Mouse (Mus musculus) ES-E14 (cell line): ENCODE measurements around the gene Cdh18. TPM values are rescaled to one million over a fixed set of nuclear protein-coding genes. Genes with fewer than 3 reads are reported as not detected.

Experiments used
- DNase-seq: peaks from one replicate; pipeline ENCODE4 v3.0.0-alpha.2; 2013; ENCODE audit warnings: low read depth, low spot score
- H3K27ac ChIP-seq: 2 replicates; pipeline ENCODE4 v1.5.1; 2012; ENCODE audit warnings: low read depth, mild to moderate bottlenecking, low read length, moderate library complexity, mixed read lengths; ENCODE audit not compliant: poor library complexity, insufficient read depth, severe bottlenecking
- H3K36me3 ChIP-seq: 2 replicates; pipeline ENCODE4 v1.6.1; 2012; ENCODE audit warnings: mild to moderate bottlenecking, low read length, moderate library complexity, mixed read lengths; ENCODE audit not compliant: control insufficient read depth, poor library complexity, insufficient read depth, severe bottlenecking
- H3K4me1 ChIP-seq, 2 experiments: fragments of 150-350 bp in 1 of 2; sonication (generic) in 1 of 2; 2 replicates each; pipeline ENCODE4 v1.6.1; 2012; ENCODE audit warnings: low read length in 2 of 2, mild to moderate bottlenecking in 1 of 2, mixed read lengths in 1 of 2; ENCODE audit not compliant: control insufficient read depth in 2 of 2, insufficient read depth in 2 of 2, poor library complexity in 1 of 2
- H3K4me3 ChIP-seq, 2 experiments: fragments of 150-350 bp in 1 of 2; sonication (generic) in 1 of 2; 2 replicates each; pipeline ENCODE4 v1.5.1; 2012; ENCODE audit warnings: low read length in 2 of 2, low read depth in 1 of 2, mild to moderate bottlenecking in 1 of 2, mixed read lengths in 1 of 2; ENCODE audit not compliant: insufficient read depth in 1 of 2, poor library complexity in 1 of 2, severe bottlenecking in 1 of 2
- H3K9ac ChIP-seq: 2 replicates; pipeline ENCODE4 v1.6.1; 2012; ENCODE audit warnings: low read depth, mild to moderate bottlenecking, low read length, mixed read lengths; ENCODE audit not compliant: poor library complexity, insufficient read depth, severe bottlenecking
- H3K9me3 ChIP-seq: fragments of 150-350 bp; sonication (generic); 2 replicates; pipeline ENCODE4 v1.6.1; 2012; ENCODE audit warnings: low read depth, mild to moderate bottlenecking, low read length; ENCODE audit not compliant: control insufficient read depth, insufficient read depth
- CHD2 ChIP-seq: IDR thresholded peaks from 2 replicates; pipeline ENCODE4 v1.6.1; 2014; ENCODE audit warnings: mild to moderate bottlenecking, low read depth, low read length, inconsistent platforms
- HCFC1 ChIP-seq: IDR thresholded peaks from 2 replicates; pipeline ENCODE4 v1.6.1; 2012; ENCODE audit warnings: low read length, inconsistent platforms, borderline replicate concordance; ENCODE audit not compliant: insufficient read depth
- MAFK ChIP-seq: IDR thresholded peaks from 2 replicates; pipeline ENCODE4 v1.6.1; 2014; ENCODE audit warnings: mild to moderate bottlenecking, low read depth, low read length, inconsistent platforms; ENCODE audit not compliant: insufficient read depth
- ZC3H11A ChIP-seq: IDR thresholded peaks from 2 replicates; pipeline ENCODE4 v1.6.1; 2012; ENCODE audit warnings: low read depth, mild to moderate bottlenecking, inconsistent platforms, low read length, borderline replicate concordance
- ZNF384 ChIP-seq: IDR thresholded peaks from 2 replicates; pipeline ENCODE4 v1.6.1; 2012; ENCODE audit warnings: low read depth, low read length, inconsistent platforms
- in situ Hi-C, 2 experiments: fragments of 600-800 bp; cut with MboI; formaldehyde crosslinking; loops; one replicate each; pipeline ENCODE4 v1.15.1; 2025; ENCODE audit warnings: low sequenced_read_pairs in 2 of 2, inconsistent platforms in 1 of 2; ENCODE audit not compliant: unreplicated experiment in 2 of 2
- total RNA-seq: library from RNA; depleted of rRNA; stranded (reverse); fragments of 300-350 nt; gene quantifications from 2 replicates; pipeline ENCODE4 v1.2.3, GENCODE M21; 2012

The Cdh18 gene
- total RNA-seq, 1 experiment, result 0.54 TPM

DNA sequence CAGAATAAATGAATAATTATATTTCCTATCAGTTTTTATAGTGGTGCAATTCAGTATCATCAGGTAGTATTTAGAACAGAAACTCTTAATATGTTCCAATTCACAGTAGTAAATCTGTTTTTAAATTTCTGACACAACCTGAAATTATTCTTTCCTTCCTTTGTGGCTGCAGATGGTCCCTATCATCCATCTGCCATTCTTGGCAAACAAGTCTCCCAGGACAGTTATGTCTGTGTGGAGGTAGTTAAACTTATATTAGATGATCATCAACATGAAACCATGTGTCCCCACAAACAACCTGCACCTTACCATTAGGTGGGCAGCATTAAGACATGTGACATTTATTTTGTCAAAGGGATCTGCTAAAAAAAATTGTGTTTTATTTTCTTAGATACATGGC, 847.8 kb downstream of the Cdh18 start:
- H3K9ac ChIP-seq, result no peak overlapping the region
- H3K27ac ChIP-seq, result no peak overlapping the region
- H3K9me3 ChIP-seq, result no peaks in the 10 kb centered on the region
- H3K4me1 ChIP-seq, result no peaks in the 10 kb centered on the region
- no peak for TF ChIP-seq ZNF384
- no peak for TF ChIP-seq MAFK
- TF ChIP-seq CHD2, result no peak
- TF ChIP-seq ZC3H11A, result no peak
- TF ChIP-seq HCFC1, result no peak
- no peak for DNase-seq
- in situ Hi-C loops, result no loop called here
- no peaks in the 10 kb centered on the region for H3K36me3 ChIP-seq
- no peak overlapping the region for H3K4me3 ChIP-seq

DNA sequence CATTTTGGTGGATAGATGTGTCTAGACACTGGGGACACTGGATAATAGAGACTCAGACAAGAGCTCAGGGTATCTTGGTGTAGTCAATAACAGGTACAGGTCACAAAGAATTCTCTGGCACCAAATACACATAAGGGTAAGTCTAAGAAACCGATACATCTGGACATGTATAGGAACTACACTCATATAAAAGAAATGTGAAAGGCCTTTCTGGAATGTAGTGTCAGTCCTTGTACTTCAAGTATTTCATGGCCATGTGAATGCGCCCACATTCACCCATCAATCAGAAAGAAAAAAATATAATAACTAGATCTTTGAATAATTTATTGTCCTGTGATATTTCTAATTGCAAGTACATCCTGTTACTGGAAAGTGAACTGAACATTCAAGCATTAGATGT, 855.0 kb downstream of the Cdh18 start:
- in situ Hi-C loops, result no loop called here
- H3K4me3 ChIP-seq, result no peak overlapping the region
- no peak overlapping the region for H3K9ac ChIP-seq
- DNase-seq, result no peak
- no peak overlapping the region for H3K27ac ChIP-seq
- peaks cover 0 to 3% of the 10 kb centered on the region in 2 experiments; a peak in 2 of 4 replicates for H3K4me1 ChIP-seq
- no peaks in the 10 kb centered on the region for H3K36me3 ChIP-seq
- no peak for TF ChIP-seq MAFK
- TF ChIP-seq CHD2, result no peak
- TF ChIP-seq ZC3H11A, result no peak
- TF ChIP-seq ZNF384, result no peak
- TF ChIP-seq HCFC1, result no peak
- H3K9me3 ChIP-seq, result no peaks in the 10 kb centered on the region

DNA sequence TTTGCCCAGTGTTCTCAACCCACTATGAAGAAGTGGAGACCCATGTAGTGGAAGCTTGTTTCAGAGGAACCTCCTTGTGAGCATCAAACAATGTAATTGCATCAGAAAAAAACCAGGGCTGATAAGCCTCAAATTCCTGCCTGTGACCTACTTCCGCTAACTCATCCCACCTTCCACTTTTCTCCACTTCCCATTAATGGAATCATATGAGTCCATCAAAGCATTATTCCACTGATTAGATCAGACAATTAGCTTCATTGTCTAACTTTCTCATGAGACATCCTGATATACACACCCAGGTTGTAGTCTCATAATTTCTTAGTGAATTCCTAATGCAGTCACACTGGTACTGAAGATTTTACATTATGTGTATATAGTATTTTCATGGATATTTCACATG, 859.4 kb downstream of the Cdh18 start:
- no peak overlapping the region for H3K4me3 ChIP-seq
- TF ChIP-seq ZNF384, result no peak
- TF ChIP-seq CHD2, result no peak
- no peak for TF ChIP-seq ZC3H11A
- no peak for TF ChIP-seq HCFC1
- TF ChIP-seq MAFK, result no peak
- no peak overlapping the region for H3K27ac ChIP-seq
- no peak for DNase-seq
- no peak overlapping the region for H3K9ac ChIP-seq
- no peaks in the 10 kb centered on the region for H3K9me3 ChIP-seq
- in situ Hi-C loops, result no loop called here
- peaks cover 0 to 3% of the 10 kb centered on the region in 2 experiments; a peak in 2 of 4 replicates for H3K4me1 ChIP-seq
- no peaks in the 10 kb centered on the region for H3K36me3 ChIP-seq

DNA sequence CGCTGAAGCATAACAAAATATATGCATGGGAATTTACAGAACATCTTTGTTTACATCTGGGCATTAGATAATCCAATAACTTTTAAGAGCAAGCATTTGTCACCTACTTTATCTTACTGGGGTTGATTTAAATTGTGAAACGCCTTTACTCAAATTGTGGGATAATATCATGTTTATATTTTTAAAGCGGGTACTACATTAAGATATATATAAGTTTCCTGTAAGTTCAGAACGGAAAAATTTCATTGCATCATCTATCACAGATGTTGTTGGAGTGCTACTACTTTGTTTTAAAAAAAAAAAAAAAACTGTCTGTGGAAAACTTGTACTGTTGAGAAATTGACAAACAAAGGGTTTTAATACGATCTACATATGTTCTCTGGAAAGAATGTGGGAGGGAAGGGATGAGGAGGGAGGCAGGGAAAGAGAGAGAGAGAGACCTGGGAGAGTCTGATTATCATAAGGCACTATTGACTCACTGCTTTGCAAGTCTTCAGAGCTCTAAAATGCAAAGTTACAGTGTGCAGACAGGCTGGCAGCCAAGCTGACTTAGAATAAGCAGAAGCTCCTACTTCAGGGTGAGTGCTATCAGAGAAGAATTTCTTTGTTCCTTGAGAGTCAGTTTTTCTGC, 867.7 kb downstream of the Cdh18 start:
- H3K9me3 ChIP-seq, result no peaks in the 10 kb centered on the region
- in situ Hi-C loops, result no loop called here

DNA sequence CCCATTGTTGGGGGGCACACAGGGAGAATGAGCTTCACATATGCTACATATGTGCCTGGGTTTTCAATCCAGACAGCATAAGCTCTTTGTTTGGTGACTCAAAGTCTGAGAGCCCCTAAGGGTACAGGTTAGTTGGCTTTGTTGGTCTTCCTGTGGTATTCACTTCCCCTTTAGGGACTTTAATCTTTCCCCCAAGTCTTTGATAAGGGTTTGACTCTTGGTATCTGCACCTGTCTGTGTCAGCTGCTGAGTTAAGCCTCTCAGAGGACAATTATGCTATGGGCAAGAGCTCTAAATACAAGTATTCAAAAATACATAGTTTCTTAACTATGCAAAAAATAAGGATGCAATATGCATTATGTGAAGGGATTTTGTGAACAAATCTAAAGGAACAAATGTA, 869.3 kb downstream of the Cdh18 start:
- H3K4me1 ChIP-seq, result no peaks in the 10 kb centered on the region
- no peak overlapping the region for H3K9ac ChIP-seq
- H3K36me3 ChIP-seq, result no peaks in the 10 kb centered on the region
- DNase-seq, result no peak
- no peaks in the 10 kb centered on the region for H3K9me3 ChIP-seq
- TF ChIP-seq ZC3H11A (no peak), CHD2 (no peak), ZNF384 (no peak), HCFC1 (no peak), MAFK (no peak)
- no peak overlapping the region for H3K4me3 ChIP-seq
- in situ Hi-C loops, result no loop called here
- no peak overlapping the region for H3K27ac ChIP-seq

More for the DNA sequence above, 867.7 kb downstream of the Cdh18 start:
- no peaks in the 10 kb centered on the region for H3K36me3 ChIP-seq
- H3K27ac ChIP-seq, result no peak overlapping the region
- H3K9ac ChIP-seq, result no peak overlapping the region
- H3K4me1 ChIP-seq, result no peaks in the 10 kb centered on the region
- DNase-seq, result no peak
- no peak for TF ChIP-seq ZC3H11A
- TF ChIP-seq MAFK, result no peak
- no peak for TF ChIP-seq ZNF384
- no peak for TF ChIP-seq HCFC1
- TF ChIP-seq CHD2, result no peak
- H3K4me3 ChIP-seq, result no peak overlapping the region
